Mouse (Mus musculus) E14TG2a.4 (cell line): Measurements from ENCODE around the gene Ntm.

Experiments
- H3K27me3 ChIP-seq: 2 replicates; pipeline ENCODE4 v1.6.1; 2014; ENCODE audit warnings: low read length, control low read depth; ENCODE audit not compliant: insufficient read depth
- H3K36me3 ChIP-seq: 2 replicates; pipeline ENCODE4 v1.6.1; 2014; ENCODE audit warnings: low read length, control low read depth; ENCODE audit not compliant: insufficient read depth
- H3K4me1 ChIP-seq: replicated peaks from 2 replicates; pipeline ENCODE4 v1.6.1; 2014; ENCODE audit warnings: low read depth, low read length, control low read depth
- H3K4me3 ChIP-seq: replicated peaks from 2 replicates; pipeline ENCODE4 v1.5.1; 2014; ENCODE audit warnings: mild to moderate bottlenecking, low read length
- H3K9me3 ChIP-seq: 2 replicates; pipeline ENCODE4 v1.6.1; 2014; ENCODE audit warnings: low read length, control low read depth
- CTCF ChIP-seq: conservative IDR thresholded peaks from 2 replicates; pipeline ENCODE4 v1.5.1; 2014; ENCODE audit warnings: low read length
- NANOG ChIP-seq: IDR thresholded peaks from 2 replicates; pipeline ENCODE4 v1.6.1; 2014; ENCODE audit warnings: borderline replicate concordance, low read length, mixed read lengths
- POU5F1 ChIP-seq: IDR thresholded peaks from 2 replicates; pipeline ENCODE4 v1.6.1; 2014; ENCODE audit warnings: low read length, borderline replicate concordance

Gene Ntm

GRCm38 (mm10) chr9:29215796-29216195, 747.1 kb downstream of the Ntm start:
- no peaks in the 10 kb centered on the region for H3K4me1 ChIP-seq
- H3K4me3 ChIP-seq: no peak overlapping the region
- no peaks in the 10 kb centered on the region for H3K27me3 ChIP-seq
- no peaks in the 10 kb centered on the region for H3K36me3 ChIP-seq
- peaks cover 10% of the 10 kb centered on the region; the same call in 1 of the 2 replicates for H3K9me3 ChIP-seq
- TF ChIP-seq NANOG (no peak), POU5F1 (no peak), CTCF (no peak)

- H3K4me3 ChIP-seq: no peak overlapping the region
- TF ChIP-seq POU5F1 (no peak), NANOG (no peak), CTCF (no peak)
- H3K9me3 ChIP-seq: peaks cover 9% of the 10 kb centered on the region; the same call in 1 of the 2 replicates
- H3K36me3 ChIP-seq: no peaks in the 10 kb centered on the region
- no peaks in the 10 kb centered on the region for H3K4me1 ChIP-seq
- H3K27me3 ChIP-seq: no peaks in the 10 kb centered on the region
Measured at GRCm38 (mm10) chr9:29215241-29215640, 747.7 kb downstream of the Ntm start.

DNA sequence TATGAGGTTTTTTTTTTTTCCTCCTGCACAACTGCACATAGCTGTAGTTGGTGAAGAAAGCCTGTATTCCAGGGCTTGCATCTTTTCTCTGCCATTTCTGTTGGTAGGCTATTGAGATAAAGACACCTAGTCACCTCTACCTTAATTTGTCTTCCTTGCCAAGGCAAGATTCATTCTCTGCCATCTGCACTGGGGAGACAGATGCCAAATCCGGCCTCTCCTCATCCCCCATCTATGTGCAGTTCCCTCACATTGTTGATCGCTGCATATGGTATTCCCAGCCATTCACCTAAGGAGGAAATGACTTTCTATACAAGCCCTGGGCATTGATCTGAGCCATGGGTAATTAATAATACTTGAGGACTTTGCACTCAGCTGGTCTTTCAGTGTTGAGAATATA, 753.7 kb downstream of the Ntm start:
- no peaks in the 10 kb centered on the region; the same call in 1 of the 2 replicates for H3K27me3 ChIP-seq
- no peaks in the 10 kb centered on the region for H3K36me3 ChIP-seq
- no peaks in the 10 kb centered on the region for H3K9me3 ChIP-seq
- H3K4me3 ChIP-seq: no peak overlapping the region
- no peak for TF ChIP-seq NANOG
- TF ChIP-seq POU5F1: no peak
- no peak for TF ChIP-seq CTCF
- no peaks in the 10 kb centered on the region for H3K4me1 ChIP-seq

GRCm38 (mm10) chr9:29208142-29208541, 754.8 kb downstream of the Ntm start:
- H3K4me3 ChIP-seq: no peak overlapping the region
- TF ChIP-seq POU5F1: no peak
- no peak for TF ChIP-seq NANOG
- no peak for TF ChIP-seq CTCF
- no peaks in the 10 kb centered on the region; the same call in 1 of the 2 replicates for H3K27me3 ChIP-seq
- no peaks in the 10 kb centered on the region for H3K4me1 ChIP-seq
- H3K36me3 ChIP-seq: no peaks in the 10 kb centered on the region
- no peaks in the 10 kb centered on the region for H3K9me3 ChIP-seq

DNA sequence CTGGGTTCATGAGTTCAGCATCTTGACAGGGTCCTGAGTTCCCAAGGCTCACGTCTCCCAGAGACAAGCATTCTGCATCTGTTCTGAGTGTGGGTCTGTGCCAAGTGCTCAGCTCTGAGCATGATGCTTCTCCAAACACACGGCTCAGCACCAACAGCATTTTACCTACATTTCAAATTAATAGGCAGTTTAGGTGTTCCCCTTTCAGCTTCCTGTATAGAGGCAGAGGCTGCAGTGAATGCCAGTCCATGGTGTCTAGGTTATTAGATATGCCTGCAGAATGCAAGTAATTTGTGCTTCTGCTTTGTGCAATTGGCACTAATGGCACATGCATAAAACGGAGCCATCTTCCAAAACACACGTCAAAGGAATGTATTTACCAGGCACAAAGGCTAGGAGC, 757.3 kb downstream of the Ntm start:
- no peaks in the 10 kb centered on the region; the same call in 1 of the 2 replicates for H3K27me3 ChIP-seq
- H3K4me3 ChIP-seq: no peak overlapping the region
- TF ChIP-seq POU5F1 (no peak), CTCF (no peak), NANOG (no peak)
- H3K9me3 ChIP-seq: no peaks in the 10 kb centered on the region
- H3K4me1 ChIP-seq: no peaks in the 10 kb centered on the region
- no peaks in the 10 kb centered on the region for H3K36me3 ChIP-seq

GRCm38 (mm10) chr9:29202196-29202595, 760.7 kb downstream of the Ntm start:
- no peak for TF ChIP-seq NANOG
- no peak for TF ChIP-seq CTCF
- Histone ChIP-seq H3K27me3 (no peaks in the 10 kb centered on the region; the same call in 1 of the 2 replicates), H3K36me3 (no peaks in the 10 kb centered on the region), H3K9me3 (no peaks in the 10 kb centered on the region), H3K4me3 (no peak overlapping the region), H3K4me1 (no peaks in the 10 kb centered on the region)

- Histone ChIP-seq H3K9me3 (no peaks in the 10 kb centered on the region), H3K4me3 (no peak overlapping the region), H3K27me3 (no peaks in the 10 kb centered on the region; the same call in 1 of the 2 replicates), H3K36me3 (no peaks in the 10 kb centered on the region), H3K4me1 (no peaks in the 10 kb centered on the region)
- TF ChIP-seq POU5F1 (no peak), CTCF (0 out of 2 replicates have a peak, but pooled peaks have one; percentile 12), NANOG (no peak)
Measured at GRCm38 (mm10) chr9:29201163-29202053, 761.5 kb downstream of the Ntm start.

DNA sequence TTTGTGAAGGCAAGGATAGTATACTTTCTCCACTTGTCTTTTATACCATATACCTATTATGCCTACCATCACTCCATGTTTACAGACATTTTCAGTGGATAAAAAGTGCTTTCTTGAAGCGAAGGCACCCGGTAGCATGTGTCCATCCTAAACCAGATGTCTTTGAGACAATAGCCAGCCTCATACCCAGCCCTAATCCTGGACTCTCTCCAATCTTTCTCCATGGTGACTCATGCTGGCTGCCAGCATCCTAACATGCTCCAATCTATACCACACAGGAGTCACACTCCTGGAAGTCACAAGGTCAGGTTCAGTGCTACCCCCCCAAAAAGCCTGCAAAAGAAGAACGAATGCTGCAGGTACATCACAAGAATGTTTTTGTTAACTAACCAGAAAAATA, 765.9 kb downstream of the Ntm start:
- H3K4me3 ChIP-seq: no peak overlapping the region
- TF ChIP-seq POU5F1 (no peak), CTCF (no peak), NANOG (no peak)
- H3K27me3 ChIP-seq: peaks cover 3% of the 10 kb centered on the region; the same call in 1 of the 2 replicates
- H3K4me1 ChIP-seq: no peaks in the 10 kb centered on the region
- H3K36me3 ChIP-seq: no peaks in the 10 kb centered on the region
- H3K9me3 ChIP-seq: no peaks in the 10 kb centered on the region
